Mouse (Mus musculus) forebrain, embryonic 15.5 days (tissue): ENCODE results near the gene 5031410I06Rik. TPM values are rescaled to one million over a fixed set of nuclear protein-coding genes. Genes with fewer than 3 reads are reported as not detected.
"Not testable (repeated sequence)": the region's sequence is repeated elsewhere in the genome, so short reads cannot be mapped to it uniquely, and the experiment has no call there.

Experiments used
- ATAC-seq: fragments of 200-750 bp; cut with Nextera tagmentation; replicated peaks from 2 replicates; pipeline ENCODE4 v1.8.0; 2017; ENCODE audit warnings: mild to moderate bottlenecking, moderate TSS enrichment, moderate library complexity
- H3K27ac ChIP-seq: fragments of 300-500 bp; sonication (generic); replicated peaks from 2 replicates; pipeline ENCODE4 v1.5.1; 2015; ENCODE audit warnings: mild to moderate bottlenecking, inconsistent platforms
- H3K27me3 ChIP-seq: fragments of 300-500 bp; sonication (generic); 2 replicates; pipeline ENCODE4 v1.6.1; 2015; ENCODE audit warnings: inconsistent platforms
- H3K36me3 ChIP-seq: fragments of 300-500 bp; sonication (generic); 2 replicates; pipeline ENCODE4 v1.6.1; 2015; ENCODE audit warnings: mild to moderate bottlenecking, inconsistent platforms
- H3K4me1 ChIP-seq: fragments of 300-500 bp; sonication (generic); 2 replicates; pipeline ENCODE4 v1.6.1; 2015; ENCODE audit warnings: inconsistent platforms
- H3K4me2 ChIP-seq: fragments of 300-500 bp; sonication (generic); replicated peaks from 2 replicates; pipeline ENCODE4 v1.6.1; 2015; ENCODE audit warnings: mild to moderate bottlenecking, inconsistent platforms
- H3K4me3 ChIP-seq: fragments of 300-500 bp; sonication (generic); 2 replicates; pipeline ENCODE4 v1.5.1; 2015; ENCODE audit warnings: mild to moderate bottlenecking, inconsistent platforms
- H3K9ac ChIP-seq: fragments of 300-500 bp; sonication (generic); replicated peaks from 2 replicates; pipeline ENCODE4 v1.6.1; 2015; ENCODE audit warnings: mild to moderate bottlenecking, inconsistent platforms
- H3K9me3 ChIP-seq: fragments of 300-500 bp; sonication (generic); 2 replicates; pipeline ENCODE4 v1.6.1; 2016; ENCODE audit warnings: inconsistent platforms
- WGBS: fragments of 180-500 bp; shearing (Covaris S2); methylation state at CpG from one replicate; pipeline ENCODE4 v1.1.7; 2015; ENCODE audit warnings: mixed read lengths; 5-methylcytosine and 5-hydroxymethylcytosine counted together
- polyA plus RNA-seq: library from polyadenylated mRNA; unstranded; fragments of >200 nt; fragmentation: Nextera tagmentation; extraction: Ambion mirVana; gene quantifications from 2 replicates; pipeline ENCODE4 v1.2.1, GENCODE M21; 2015

The 5031410I06Rik gene
- not detected in 2 replicates for polyA plus RNA-seq

DNA sequence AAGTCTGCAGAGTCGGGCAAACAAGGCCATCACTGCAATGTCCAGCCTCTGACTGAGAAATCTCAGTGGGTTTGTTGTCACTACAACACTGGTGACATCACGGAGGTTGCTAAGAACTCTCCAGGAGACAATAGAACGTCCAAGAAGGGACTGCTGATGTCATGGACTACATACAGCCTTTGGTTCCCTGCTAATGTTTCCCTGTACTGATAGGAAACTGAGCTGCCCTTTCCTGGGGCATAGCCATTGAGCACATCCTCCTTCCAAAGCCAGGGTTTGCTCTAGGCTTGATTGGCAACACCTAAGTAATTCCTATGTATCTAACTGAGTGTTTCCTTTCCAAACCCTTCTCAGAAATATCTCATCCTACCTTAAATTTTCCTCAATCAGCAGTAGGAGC lies at the start of gene 5031410I06Rik:
Gene 5031410I06Rik, minus strand, starts transcription at position 101 of the 400 bp plus-strand sequence.
- not testable (repeated sequence) for H3K27me3 ChIP-seq, H3K9ac ChIP-seq, H3K27ac ChIP-seq, H3K4me2 ChIP-seq, H3K9me3 ChIP-seq, H3K36me3 ChIP-seq, H3K4me1 ChIP-seq, ATAC-seq, H3K4me3 ChIP-seq
- WGBS: no CpG with 5 or more reads among the region's 3 CpGs

- no peak overlapping the region for H3K4me2 ChIP-seq
- 80% methylated on average over 6 of the region's 6 CpGs for WGBS
These were observed 37.7 kb upstream of the 5031410I06Rik start for GRCm38 (mm10) chr5:26142891-26143290.

GRCm38 (mm10) chr5:26121321-26121720 lies 16.2 kb upstream of the 5031410I06Rik start, which contains the start of gene Gm10220:
Gene Gm10220, minus strand, starts transcription at chr5:26121421.
- H3K27ac ChIP-seq, H3K4me3 ChIP-seq, H3K4me1 ChIP-seq, H3K4me2 ChIP-seq, H3K36me3 ChIP-seq, H3K9ac ChIP-seq, ATAC-seq, H3K9me3 ChIP-seq, H3K27me3 ChIP-seq: not testable (repeated sequence)
- WGBS: no CpG with 5 or more reads among the region's 3 CpGs

More at GRCm38 (mm10) chr5:26142891-26143290, 37.7 kb upstream of the 5031410I06Rik start:
- Histone ChIP-seq H3K36me3 (no peaks in the 10 kb centered on the region), H3K27me3 (no peaks in the 10 kb centered on the region), H3K4me1 (no peaks in the 10 kb centered on the region), H3K27ac (no peak overlapping the region), H3K4me3 (no peak overlapping the region), H3K9ac (no peak overlapping the region), H3K9me3 (no peaks in the 10 kb centered on the region)
- ATAC-seq: no peak

DNA sequence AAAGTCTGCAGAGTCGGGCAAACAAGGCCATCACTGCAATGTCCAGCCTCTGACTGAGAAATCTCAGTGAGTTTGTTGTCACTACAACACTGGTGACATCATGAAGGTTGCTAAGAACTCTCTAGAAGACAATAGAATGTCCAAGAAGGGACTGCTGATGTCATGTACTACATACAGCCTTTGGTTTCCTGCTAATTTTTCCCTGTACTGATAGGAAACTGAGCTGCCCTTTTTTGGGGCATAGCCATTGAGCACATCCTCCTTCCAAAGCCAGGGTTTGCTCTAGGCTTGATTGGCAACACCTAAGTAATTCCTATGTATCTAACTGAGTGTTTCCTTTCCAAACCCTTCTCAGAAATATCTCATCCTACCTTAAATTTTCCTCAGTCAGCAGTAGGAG lies 16.0 kb downstream of the 5031410I06Rik start, which contains the start of gene Gm10471:
Gene Gm10471, minus strand, starts transcription at position 101 of the 400 bp plus-strand sequence.
- H3K27ac ChIP-seq, H3K9me3 ChIP-seq, ATAC-seq, H3K27me3 ChIP-seq, H3K36me3 ChIP-seq, H3K4me2 ChIP-seq, H3K4me1 ChIP-seq, H3K9ac ChIP-seq, H3K4me3 ChIP-seq: not testable (repeated sequence)
- 70% methylated on average over 1 of the region's 1 CpGs for WGBS

- H3K36me3 ChIP-seq, ATAC-seq, H3K9me3 ChIP-seq, H3K4me3 ChIP-seq, H3K27ac ChIP-seq, H3K27me3 ChIP-seq, H3K9ac ChIP-seq, H3K4me2 ChIP-seq, H3K4me1 ChIP-seq: not testable (repeated sequence)
These were observed 26.1 kb downstream of the 5031410I06Rik start for GRCm38 (mm10) chr5:26079023-26079422.

- Histone ChIP-seq H3K4me1 (no peaks in the 10 kb centered on the region), H3K4me3 (no peak overlapping the region), H3K27me3 (no peaks in the 10 kb centered on the region), H3K9ac (no peak overlapping the region), H3K9me3 (no peaks in the 10 kb centered on the region), H3K4me2 (no peak overlapping the region), H3K36me3 (no peaks in the 10 kb centered on the region), H3K27ac (no peak overlapping the region)
- 91% methylated on average over 24 of the region's 24 CpGs for WGBS
- no peak for ATAC-seq
These were observed 34.4 kb downstream of the 5031410I06Rik start for GRCm38 (mm10) chr5:26070716-26071115.

DNA sequence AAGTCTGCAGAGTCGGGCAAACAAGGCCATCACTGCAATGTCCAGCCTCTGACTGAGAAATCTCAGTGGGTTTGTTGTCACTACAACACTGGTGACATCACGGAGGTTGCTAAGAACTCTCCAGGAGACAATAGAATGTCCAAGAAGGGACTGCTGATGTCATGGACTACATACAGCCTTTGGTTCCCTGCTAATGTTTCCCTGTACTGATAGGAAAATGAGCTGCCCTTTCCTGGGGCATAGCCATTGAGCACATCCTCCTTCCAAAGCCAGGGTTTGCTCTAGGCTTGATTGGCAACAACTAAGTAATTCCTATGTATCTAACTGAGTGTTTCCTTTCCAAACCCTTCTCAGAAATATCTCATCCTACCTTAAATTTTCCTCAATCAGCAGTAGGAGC lies 46.7 kb downstream of the 5031410I06Rik start, which contains the start of gene Gm7347:
Gene Gm7347, minus strand, starts transcription at position 101 of the 400 bp plus-strand sequence.
- not testable (repeated sequence) for ATAC-seq, H3K36me3 ChIP-seq, H3K9me3 ChIP-seq, H3K4me2 ChIP-seq, H3K27me3 ChIP-seq, H3K4me3 ChIP-seq, H3K27ac ChIP-seq, H3K9ac ChIP-seq, H3K4me1 ChIP-seq
- no CpG with 5 or more reads among the region's 2 CpGs for WGBS

Other genes starting within 250 kb of the 5031410I06Rik start
- gene Gm21663, start 163.0 kb downstream of the 5031410I06Rik start, polyA plus RNA-seq: not detected in 2 replicates
- gene Gm21671, start 150.9 kb downstream of the 5031410I06Rik start, polyA plus RNA-seq: not detected in 2 replicates
- 0.05 TPM in 1 of 2 replicates, not detected in the other for gene Gm21680, start 132.7 kb downstream of the 5031410I06Rik start, polyA plus RNA-seq
- 0.17 TPM in 1 of 2 replicates, not detected in the other for gene Gm21698, start 116.7 kb downstream of the 5031410I06Rik start, polyA plus RNA-seq
- gene Gm1979, start 100.6 kb downstream of the 5031410I06Rik start, polyA plus RNA-seq: not detected in 2 replicates
- not detected in 2 replicates for gene Gm5862, start 82.4 kb downstream of the 5031410I06Rik start, polyA plus RNA-seq
- 0.06 TPM in 1 of 2 replicates, not detected in the other for gene Speer4a, start 65.8 kb downstream of the 5031410I06Rik start, polyA plus RNA-seq
- not detected in 2 replicates for gene Gm7347, start 46.8 kb downstream of the 5031410I06Rik start, polyA plus RNA-seq
- not detected in 2 replicates for gene Gm10471, start 16.1 kb downstream of the 5031410I06Rik start, polyA plus RNA-seq
- 0.06 TPM in 1 of 2 replicates, not detected in the other for gene Gm10220, start 16.1 kb upstream of the 5031410I06Rik start, polyA plus RNA-seq
- 0.08 TPM in 2 replicates for gene Gm7361, start 152.3 kb upstream of the 5031410I06Rik start, polyA plus RNA-seq